Mouse (Mus musculus) ES-Bruce4 (cell line): ENCODE data around the gene Sprr1a. TPM values are rescaled to one million over a fixed set of nuclear protein-coding genes. Genes with fewer than 3 reads are reported as not detected.

Experiments
- H3K27ac ChIP-seq: 2 replicates; pipeline ENCODE4 v1.5.1; 2012; ENCODE audit warnings: low read length, inconsistent platforms; ENCODE audit not compliant: insufficient read depth
- H3K27me3 ChIP-seq: 2 replicates; pipeline ENCODE4 v1.6.1; 2012; ENCODE audit warnings: mild to moderate bottlenecking, low read length, inconsistent platforms; ENCODE audit not compliant: control insufficient read depth, poor library complexity, insufficient read depth, severe bottlenecking
- H3K36me3 ChIP-seq: 2 replicates; pipeline ENCODE4 v1.6.1; 2012; ENCODE audit warnings: inconsistent platforms, mild to moderate bottlenecking, low read length, moderate library complexity; ENCODE audit not compliant: control insufficient read depth, poor library complexity, insufficient read depth, severe bottlenecking
- H3K4me1 ChIP-seq: one replicate; pipeline ENCODE4 v1.8.1; 2011; ENCODE audit warnings: low read length; ENCODE audit not compliant: control insufficient read depth, insufficient read depth
- H3K4me3 ChIP-seq: 2 replicates; pipeline ENCODE4 v1.5.1; 2011; ENCODE audit warnings: low read depth, mild to moderate bottlenecking, low read length
- H3K9ac ChIP-seq: 2 replicates; pipeline ENCODE4 v1.6.1; 2012; ENCODE audit warnings: low read depth, mild to moderate bottlenecking, inconsistent platforms; ENCODE audit not compliant: poor library complexity, severe bottlenecking
- H3K9me3 ChIP-seq: replicated peaks from 2 replicates; pipeline ENCODE4 v1.6.1; 2012; ENCODE audit warnings: mild to moderate bottlenecking, low read length, inconsistent platforms; ENCODE audit not compliant: control insufficient read depth, poor library complexity, insufficient read depth, severe bottlenecking
- CTCF ChIP-seq: IDR thresholded peaks from one replicate; pipeline ENCODE4 v1.8.1; 2011; ENCODE audit warnings: low read depth, low read length
- EP300 ChIP-seq: IDR thresholded peaks from 2 replicates; pipeline ENCODE4 v1.6.1; 2011; ENCODE audit warnings: low read depth, low read length; ENCODE audit not compliant: insufficient read depth
- POLR2A ChIP-seq: IDR thresholded peaks from one replicate; pipeline ENCODE4 v1.8.1; 2011; ENCODE audit warnings: low read length; ENCODE audit not compliant: insufficient read depth
- polyA plus RNA-seq: library from polyadenylated mRNA; stranded (reverse); fragments of >200 nt; gene quantifications from 2 replicates; pipeline ENCODE4 v1.2.4, GENCODE M21; 2011; ENCODE audit warnings: low read depth; ENCODE audit not compliant: missing spikeins, insufficient read depth, insufficient read length

Gene Sprr1a
- polyA plus RNA-seq, 1 experiment: 1.5 TPM

GRCm38 (mm10) chr3:92458620-92459019 lies 27.1 kb downstream of the Sprr1a start, which contains the start of gene Sprr3:
Gene Sprr3, minus strand, starts transcription at chr3:92458720.
- no peaks in the 10 kb centered on the region for H3K36me3 ChIP-seq
- H3K27me3 ChIP-seq: no peaks in the 10 kb centered on the region
- TF ChIP-seq CTCF: no peak
- TF ChIP-seq EP300: no peak
- TF ChIP-seq POLR2A: no peak

GRCm38 (mm10) chr3:92455151-92455550 lies 30.5 kb downstream of the Sprr1a start:
- no peak overlapping the region for H3K27ac ChIP-seq
- H3K36me3 ChIP-seq: no peaks in the 10 kb centered on the region
- TF ChIP-seq EP300 (no peak), CTCF (no peak), POLR2A (no peak)
- H3K4me1 ChIP-seq: no peaks in the 10 kb centered on the region
- no peak overlapping the region for H3K9ac ChIP-seq
- H3K4me3 ChIP-seq: no peak overlapping the region
- no peaks in the 10 kb centered on the region for H3K9me3 ChIP-seq
- no peaks in the 10 kb centered on the region for H3K27me3 ChIP-seq

More at GRCm38 (mm10) chr3:92458620-92459019, 27.1 kb downstream of the Sprr1a start, which contains the start of gene Sprr3:
- no peaks in the 10 kb centered on the region for H3K9me3 ChIP-seq
- no peak within 1 kb of the TSS for H3K9ac ChIP-seq
- H3K4me1 ChIP-seq: no peaks in the 10 kb centered on the region
- H3K4me3 ChIP-seq: no peak within 1 kb of the TSS
- H3K27ac ChIP-seq: no peak within 1 kb of the TSS

- Histone ChIP-seq H3K4me1 (no peaks in the 10 kb centered on the region), H3K27ac (no peak overlapping the region), H3K36me3 (no peaks in the 10 kb centered on the region), H3K9me3 (no peaks in the 10 kb centered on the region), H3K4me3 (no peak overlapping the region), H3K9ac (no peak overlapping the region), H3K27me3 (no peaks in the 10 kb centered on the region)
- TF ChIP-seq CTCF (no peak), POLR2A (no peak), EP300 (no peak)
These were observed 45.5 kb downstream of the Sprr1a start for GRCm38 (mm10) chr3:92440177-92440576.

- H3K27ac ChIP-seq: no peak within 1 kb of the TSS
- TF ChIP-seq CTCF (no peak), EP300 (no peak), POLR2A (no peak)
- no peaks in the 10 kb centered on the region for H3K4me1 ChIP-seq
- no peaks in the 10 kb centered on the region for H3K27me3 ChIP-seq
- H3K9me3 ChIP-seq: no peaks in the 10 kb centered on the region
- no peak within 1 kb of the TSS for H3K4me3 ChIP-seq
- no peaks in the 10 kb centered on the region for H3K36me3 ChIP-seq
- H3K9ac ChIP-seq: no peak within 1 kb of the TSS
These were observed 47.0 kb downstream of the Sprr1a start, which contains the start of gene Sprr1b for GRCm38 (mm10) chr3:92438689-92439088. Gene Sprr1b, minus strand, starts transcription at chr3:92438789.

Other genes starting within 250 kb of the Sprr1a start
- gene Sprr2a3, start 200.5 kb downstream of the Sprr1a start, polyA plus RNA-seq: 36.5 and 39.1 TPM in 2 replicates
- not detected in 2 replicates for gene Sprr2b, start 169.3 kb downstream of the Sprr1a start, polyA plus RNA-seq
- not detected in 2 replicates for gene Sprr2d, start 146.8 kb downstream of the Sprr1a start, polyA plus RNA-seq
- gene Sprr2e, start 133.8 kb downstream of the Sprr1a start, polyA plus RNA-seq: not detected in 2 replicates
- not detected in 2 replicates for gene Sprr2f, start 120.7 kb downstream of the Sprr1a start, polyA plus RNA-seq
- not detected in 2 replicates for gene Sprr2h, start 100.2 kb downstream of the Sprr1a start, polyA plus RNA-seq
- gene Sprr2i, start 77.9 kb downstream of the Sprr1a start, polyA plus RNA-seq: not detected in 2 replicates
- not detected in 2 replicates for gene Sprr2j-ps, start 67.8 kb downstream of the Sprr1a start, polyA plus RNA-seq
- gene Gm9774, start 56.5 kb downstream of the Sprr1a start, polyA plus RNA-seq: 41.5 and 42.0 TPM in 2 replicates
- gene Sprr2k, start 53.3 kb downstream of the Sprr1a start, polyA plus RNA-seq: not detected in 2 replicates
- not detected in 2 replicates for gene Sprr1b, start 47.1 kb downstream of the Sprr1a start, polyA plus RNA-seq
- gene Sprr3, start 27.2 kb downstream of the Sprr1a start, polyA plus RNA-seq: not detected in 2 replicates
- gene Sprr4, start 14.6 kb upstream of the Sprr1a start, polyA plus RNA-seq: not detected in 2 replicates
- not detected in 2 replicates for gene 2310046K23Rik, start 48.6 kb upstream of the Sprr1a start, polyA plus RNA-seq
- gene Ivl, start 87.8 kb upstream of the Sprr1a start, polyA plus RNA-seq: not detected in 2 replicates
- not detected in 2 replicates for gene Smcp, start 103.1 kb upstream of the Sprr1a start, polyA plus RNA-seq
- gene 2210017I01Rik, start 121.6 kb upstream of the Sprr1a start, polyA plus RNA-seq: not detected in 2 replicates
- gene Lce6a, start 135.8 kb upstream of the Sprr1a start, polyA plus RNA-seq: not detected in 2 replicates
- not detected in 2 replicates for gene Lce1a1, start 162.4 kb upstream of the Sprr1a start, polyA plus RNA-seq
- not detected in 2 replicates for gene Lce1b, start 171.0 kb upstream of the Sprr1a start, polyA plus RNA-seq
- not detected in 2 replicates for gene Lce1a2, start 184.4 kb upstream of the Sprr1a start, polyA plus RNA-seq
- not detected in 2 replicates for gene Lce1c, start 193.4 kb upstream of the Sprr1a start, polyA plus RNA-seq
- not detected in 2 replicates for gene Lce1d, start 201.3 kb upstream of the Sprr1a start, polyA plus RNA-seq
- not detected in 2 replicates for gene Lce1e, start 223.2 kb upstream of the Sprr1a start, polyA plus RNA-seq
- gene Lce1f, start 234.5 kb upstream of the Sprr1a start, polyA plus RNA-seq: not detected in 2 replicates